Mouse (Mus musculus): Measurements from ENCODE around the gene Tmf1. TPM values are rescaled to one million over a fixed set of nuclear protein-coding genes. Genes with fewer than 3 reads are reported as not detected.

The Tmf1 gene
- 25.9 and 36.4 TPM in 2 replicates for polyA plus RNA-seq (2015; fragmentation: Nextera tagmentation; extraction: Ambion mirVana)

GRCm38 (mm10) chr6:97178491-97179366 is at the start of gene Tmf1:
TSS of gene Tmf1 (minus strand) at chr6:97179122.

GRCm38 (mm10) chr6:97210191-97210961 is 31.5 kb upstream of the Tmf1 start, which contains the start of gene Arl6ip5:
TSS of gene Arl6ip5 (plus strand) at chr6:97210689.

GRCm38 (mm10) chr6:97205439-97205885 is 26.5 kb upstream of the Tmf1 start, which contains the start of gene Uba3:
TSS of gene Uba3 (minus strand) at chr6:97205647.

GRCm38 (mm10) chr6:97148383-97149251 is 30.3 kb downstream of the Tmf1 start, which contains the start of gene Eogt:
TSS of gene Eogt (minus strand) at chr6:97149182.

Other genes starting within 250 kb of the Tmf1 start
- gene Fam19a4, start 118.7 kb downstream of the Tmf1 start, polyA plus RNA-seq (2015; fragmentation: Nextera tagmentation; extraction: Ambion mirVana): 0.33 and 0.85 TPM in 2 replicates
- gene Eogt, start 29.9 kb downstream of the Tmf1 start, polyA plus RNA-seq (2015; fragmentation: Nextera tagmentation; extraction: Ambion mirVana): 10.1 and 20.1 TPM in 2 replicates
- 38.6 and 44.7 TPM in 2 replicates for gene Uba3, start 26.5 kb upstream of the Tmf1 start, polyA plus RNA-seq (2015; fragmentation: Nextera tagmentation; extraction: Ambion mirVana)
- gene Arl6ip5, start 31.6 kb upstream of the Tmf1 start, polyA plus RNA-seq (2015; fragmentation: Nextera tagmentation; extraction: Ambion mirVana): 94.1 and 103 TPM in 2 replicates
- gene Lmod3, start 73.6 kb upstream of the Tmf1 start, polyA plus RNA-seq (2015; fragmentation: Nextera tagmentation; extraction: Ambion mirVana): 0.16 and 0.36 TPM in 2 replicates